Mouse (Mus musculus) bone marrow, adult 2 months (tissue): ENCODE results near the gene Cdc42se2.

ENCODE experiments used
- CTCF ChIP-seq: fragments of 200-500 bp; IDR thresholded peaks from 2 replicates; pipeline ENCODE4 v1.5.1; 2011; ENCODE audit warnings: low read length, control low read depth; ENCODE audit not compliant: control insufficient read depth, insufficient read depth
- POLR2A ChIP-seq: fragments of 200-500 bp; IDR thresholded peaks from 2 replicates; pipeline ENCODE4 v1.6.1; 2011; ENCODE audit warnings: low read depth, mild to moderate bottlenecking, control low read depth, low read length, borderline replicate concordance; ENCODE audit not compliant: control insufficient read depth

- TF ChIP-seq CTCF, result no peak
- no peak for TF ChIP-seq POLR2A
These were observed 14.5 kb upstream of the Cdc42se2 start for GRCm38 (mm10) chr11:54801791-54802558.
